Mouse (Mus musculus) cortical plate, adult 2 months (tissue): ENCODE measurements around the gene Dusp14.

Experiments
- CTCF ChIP-seq: fragments of 200-500 bp; IDR thresholded peaks from 2 replicates; pipeline ENCODE4 v1.5.1; 2011; ENCODE audit warnings: mild to moderate bottlenecking, control low read depth, low read length; ENCODE audit not compliant: insufficient read depth; ENCODE audit errors: extremely low read depth
- POLR2A ChIP-seq: fragments of 200-500 bp; IDR thresholded peaks from 2 replicates; pipeline ENCODE4 v1.6.1; 2011; ENCODE audit warnings: mild to moderate bottlenecking, low read length, control low read depth; ENCODE audit not compliant: insufficient read depth; ENCODE audit errors: extremely low read depth

DNA sequence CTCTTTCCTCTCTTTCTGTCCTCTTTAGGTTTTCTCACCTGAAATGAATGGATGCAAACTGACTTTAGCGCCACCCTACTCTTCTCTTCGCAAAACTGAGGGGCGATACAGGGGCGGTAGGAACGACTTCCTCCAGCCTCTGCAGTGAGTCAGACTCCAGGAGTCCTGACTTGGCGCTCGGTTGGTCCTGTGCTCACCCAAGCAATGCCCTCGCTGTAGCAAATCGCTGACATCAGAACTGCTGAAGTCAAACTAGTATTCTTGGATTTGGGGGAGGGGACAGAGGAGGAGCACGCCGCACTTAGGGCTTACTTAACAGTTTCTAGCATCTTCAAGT, at the start of gene Dusp14:
- TF ChIP-seq CTCF (no peak), POLR2A (no peak)
